Mouse (Mus musculus) embryonic fibroblast, embryonic 13.5 days (primary cell): ENCODE measurements at regions not wholly inside any gene's neighbourhood (a gene's known extent, or its start where the extent isn't known, plus 50 kb on each side); places are given as distances from the start of the nearest gene placed in this dataset.

ENCODE experiments used
- H3K27ac ChIP-seq: 2 replicates; pipeline ENCODE4 v1.5.1; 2012; ENCODE audit warnings: low read length, control low read depth, inconsistent platforms; ENCODE audit not compliant: insufficient read depth
- H3K4me1 ChIP-seq: 2 replicates; pipeline ENCODE4 v1.6.1; 2011; ENCODE audit warnings: low read length; ENCODE audit not compliant: control insufficient read depth, insufficient read depth
- H3K4me3 ChIP-seq: 2 replicates; pipeline ENCODE4 v1.5.1; 2011; ENCODE audit warnings: mild to moderate bottlenecking, control low read depth, low read length; ENCODE audit not compliant: insufficient read depth
- CTCF ChIP-seq: IDR thresholded peaks from 2 replicates; pipeline ENCODE4 v1.5.1; 2011; ENCODE audit warnings: mild to moderate bottlenecking, control low read depth, low read length, moderate library complexity, borderline replicate concordance; ENCODE audit not compliant: insufficient read depth
- POLR2A ChIP-seq: IDR thresholded peaks from 2 replicates; pipeline ENCODE4 v1.6.1; 2011; ENCODE audit warnings: low read depth, mild to moderate bottlenecking, control low read depth, low read length, moderate library complexity

DNA sequence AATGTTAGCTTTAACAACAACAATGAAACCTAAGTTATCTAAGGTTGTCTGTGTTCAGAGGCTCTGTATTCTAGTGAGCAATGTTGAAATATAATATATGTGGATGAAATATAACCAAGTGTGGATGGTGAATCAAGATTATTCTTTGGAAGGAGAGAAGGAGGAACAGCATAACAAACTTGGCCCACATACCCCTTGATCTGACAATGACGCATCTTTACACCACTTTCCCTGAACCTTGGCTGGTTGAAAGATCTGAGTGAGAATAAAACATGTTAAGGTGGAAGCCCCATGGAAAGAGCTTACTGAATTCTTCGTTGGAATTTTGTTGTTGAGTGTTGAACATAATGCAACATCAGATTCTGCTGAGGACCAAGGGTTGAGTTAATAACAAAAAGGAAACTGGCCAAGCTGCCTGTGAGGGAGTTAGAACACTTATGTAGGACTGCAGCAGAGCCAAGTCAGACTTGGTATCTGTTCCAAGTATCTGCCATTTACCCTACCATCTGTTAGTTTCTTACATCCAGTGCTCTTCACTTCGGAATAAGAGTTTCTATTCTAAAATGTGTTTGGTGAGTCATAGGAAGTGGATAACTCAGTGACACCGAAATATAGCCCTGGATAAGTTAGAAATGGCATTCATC is 268.8 kb downstream of the Gria2 start:
- no peaks in the 10 kb centered on the region for H3K4me1 ChIP-seq
- H3K27ac ChIP-seq, result no peak overlapping the region
- H3K4me3 ChIP-seq, result no peak overlapping the region
- TF ChIP-seq POLR2A (no peak), CTCF (no peak)

DNA sequence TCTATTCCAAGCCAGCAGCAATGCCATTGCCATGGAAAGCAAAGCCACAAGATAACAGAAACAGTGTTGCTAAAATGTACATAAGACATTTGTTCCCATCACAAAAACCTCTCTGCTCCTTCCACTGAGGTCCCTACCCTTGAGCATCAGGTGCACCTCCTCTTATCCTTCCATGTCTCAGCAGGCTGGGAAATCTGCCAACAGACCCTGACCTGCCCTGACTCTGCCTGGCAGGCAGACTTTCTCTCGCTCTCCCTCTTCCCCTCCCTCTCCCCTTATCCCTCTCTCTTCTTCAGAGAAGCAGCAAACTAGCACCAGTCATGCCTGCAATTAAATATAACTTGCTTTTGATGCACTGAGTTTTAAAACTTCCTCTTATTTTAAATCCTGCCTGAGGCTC is 288.6 kb downstream of the Gria2 start:
- Histone ChIP-seq H3K27ac (no peak overlapping the region), H3K4me3 (no peak overlapping the region), H3K4me1 (no peaks in the 10 kb centered on the region)
- TF ChIP-seq POLR2A, result no peak
- TF ChIP-seq CTCF, result no peak

DNA sequence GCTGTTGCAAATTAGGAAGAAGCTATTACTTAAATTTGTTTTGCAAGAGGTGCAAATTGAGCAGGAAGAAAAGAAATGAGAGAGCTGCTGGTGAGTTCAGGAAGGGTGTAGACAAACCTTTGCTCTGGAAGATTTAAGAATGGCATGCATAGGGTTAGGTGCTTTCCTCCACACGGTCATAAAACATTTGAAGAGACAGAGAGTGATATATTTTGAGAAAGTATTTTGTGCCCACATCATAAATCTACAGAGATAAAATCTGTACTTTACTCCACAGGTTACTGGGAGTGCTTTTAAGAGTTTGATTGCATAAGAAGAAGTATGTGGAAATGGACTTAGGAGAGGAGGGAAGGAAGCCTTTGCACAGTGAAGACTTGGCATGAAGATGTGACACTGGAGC is 293.4 kb downstream of the Gria2 start:
- Histone ChIP-seq H3K27ac (no peak overlapping the region), H3K4me1 (no peaks in the 10 kb centered on the region), H3K4me3 (no peak overlapping the region)
- TF ChIP-seq POLR2A (no peak), CTCF (no peak)

DNA sequence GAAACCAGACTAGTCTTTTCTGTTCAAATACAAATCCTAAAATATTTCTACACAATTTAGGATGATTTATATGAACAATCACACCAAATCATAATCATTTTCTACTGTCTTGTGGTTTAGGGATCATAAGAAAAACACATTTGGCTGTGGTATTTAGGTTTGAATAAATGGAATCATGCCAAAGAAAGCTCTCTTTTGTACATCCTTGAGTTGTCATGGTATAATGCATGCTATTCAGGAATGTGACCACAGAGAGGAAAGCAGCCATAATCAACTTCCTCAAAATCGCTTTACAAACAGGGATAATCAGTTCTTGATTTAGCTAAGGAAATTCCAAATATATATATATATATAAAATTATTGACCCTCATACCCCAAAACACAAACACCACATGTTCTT is 295.9 kb downstream of the Gria2 start:
- H3K4me1 ChIP-seq, result no peaks in the 10 kb centered on the region
- no peak overlapping the region for H3K4me3 ChIP-seq
- TF ChIP-seq CTCF (no peak), POLR2A (no peak)
- no peak overlapping the region for H3K27ac ChIP-seq

- Histone ChIP-seq H3K4me1 (no peaks in the 10 kb centered on the region), H3K27ac (no peak overlapping the region), H3K4me3 (no peak overlapping the region)
- TF ChIP-seq CTCF, result no peak
- no peak for TF ChIP-seq POLR2A
These were observed 301.5 kb downstream of the Gria2 start for GRCm38 (mm10) chr3:80501117-80501516.

GRCm38 (mm10) chr3:80496556-80496955 is 306.1 kb downstream of the Gria2 start:
- Histone ChIP-seq H3K27ac (no peak overlapping the region), H3K4me3 (no peak overlapping the region), H3K4me1 (no peaks in the 10 kb centered on the region)
- TF ChIP-seq CTCF, result no peak

DNA sequence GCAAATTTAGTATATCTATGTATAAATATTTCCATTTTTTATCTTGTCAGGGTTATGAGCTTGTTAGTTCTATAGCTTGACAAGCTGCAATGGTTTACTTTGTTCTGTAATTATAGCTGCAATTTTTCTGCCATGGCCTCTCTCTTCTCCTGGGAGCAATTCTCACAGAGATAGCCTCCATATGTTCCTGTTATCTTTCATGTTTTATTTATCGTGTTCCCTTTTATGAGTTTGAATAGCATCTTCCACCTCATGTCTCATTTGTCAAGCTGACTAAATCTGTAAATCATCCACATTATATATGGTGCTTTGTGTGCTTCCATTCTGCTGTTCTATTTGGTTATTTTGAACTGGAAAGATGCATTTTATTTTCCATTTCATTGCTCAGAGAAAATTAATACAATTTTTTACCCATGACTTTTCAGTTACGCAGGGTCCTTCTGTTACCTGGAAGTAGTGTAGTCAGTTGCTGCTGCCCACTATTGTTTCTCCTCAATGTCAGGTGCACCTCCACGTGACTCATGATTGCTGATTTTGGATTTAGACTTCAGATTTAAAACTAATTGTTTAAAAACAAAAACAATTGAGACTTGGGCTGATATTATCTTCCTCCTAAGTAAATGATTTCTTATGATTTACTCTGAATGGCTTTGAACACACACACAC is 318.3 kb downstream of the Gria2 start:
- no peak for TF ChIP-seq CTCF
- no peak overlapping the region for H3K27ac ChIP-seq
- H3K4me1 ChIP-seq, result no peaks in the 10 kb centered on the region
- no peak overlapping the region for H3K4me3 ChIP-seq

GRCm38 (mm10) chr3:80478676-80479075 is 324.0 kb downstream of the Gria2 start:
- TF ChIP-seq POLR2A (no peak), CTCF (no peak)
- H3K27ac ChIP-seq, result no peak overlapping the region
- H3K4me3 ChIP-seq, result no peak overlapping the region
- no peaks in the 10 kb centered on the region for H3K4me1 ChIP-seq

GRCm38 (mm10) chr3:80473686-80474085 is 328.9 kb downstream of the Gria2 start:
- H3K4me3 ChIP-seq, result no peak overlapping the region
- TF ChIP-seq POLR2A, result no peak
- no peak for TF ChIP-seq CTCF
- no peak overlapping the region for H3K27ac ChIP-seq
- H3K4me1 ChIP-seq, result no peaks in the 10 kb centered on the region
